Mouse (Mus musculus) Patski (cell line): ENCODE measurements around the gene Mst1r. TPM values are rescaled to one million over a fixed set of nuclear protein-coding genes. Genes with fewer than 3 reads are reported as not detected.
A peak's percentile ranks its signal among the peaks of the same experiment; 100 is the strongest.

Experiments
- ATAC-seq: fragments of 100-300 bp; one replicate; pipeline ENCODE4 v1.8.0; 2021
- CTCF ChIA-PET: fragments of 350-600 bp; sonication (Branson Sonifier 250); formaldehyde crosslinking; loops from one replicate; lab custom pipeline; 2022; ENCODE audit warnings: inconsistent platforms; lab: Charles Lee
- POLR2A ChIA-PET: fragments of 350-600 bp; sonication (Branson Sonifier 250); formaldehyde crosslinking; loops from one replicate; lab custom pipeline; 2022; ENCODE audit warnings: antibody characterized with exemption, inconsistent platforms; lab: Charles Lee
- DNase-seq: peaks from one replicate; pipeline ENCODE4 v3.0.0-alpha.2; 2011; ENCODE audit warnings: low read depth, low spot score
- H3K27me3 ChIP-seq: fragments of 371-371 bp; one replicate; pipeline ENCODE4 v1.5.1; 2021
- CTCF ChIP-seq: fragments of 100-300 bp; IDR thresholded peaks from one replicate; pipeline ENCODE4 v1.5.1; 2021
- in situ Hi-C: fragments of 300-500 bp; cut with MboI; formaldehyde crosslinking; loops from 3 replicates; pipeline ENCODE4 v1.11.1; 2018; ENCODE audit warnings: low pct_unique_long_range_greater_than_20kb, mixed read lengths
- polyA plus RNA-seq: library from polyadenylated mRNA; unstranded; gene quantifications from one replicate; pipeline ENCODE4 v1.2.3, GENCODE M21; 2021

The Mst1r gene
- polyA plus RNA-seq, 1 experiment from 2014 or later: 0.12 TPM

DNA sequence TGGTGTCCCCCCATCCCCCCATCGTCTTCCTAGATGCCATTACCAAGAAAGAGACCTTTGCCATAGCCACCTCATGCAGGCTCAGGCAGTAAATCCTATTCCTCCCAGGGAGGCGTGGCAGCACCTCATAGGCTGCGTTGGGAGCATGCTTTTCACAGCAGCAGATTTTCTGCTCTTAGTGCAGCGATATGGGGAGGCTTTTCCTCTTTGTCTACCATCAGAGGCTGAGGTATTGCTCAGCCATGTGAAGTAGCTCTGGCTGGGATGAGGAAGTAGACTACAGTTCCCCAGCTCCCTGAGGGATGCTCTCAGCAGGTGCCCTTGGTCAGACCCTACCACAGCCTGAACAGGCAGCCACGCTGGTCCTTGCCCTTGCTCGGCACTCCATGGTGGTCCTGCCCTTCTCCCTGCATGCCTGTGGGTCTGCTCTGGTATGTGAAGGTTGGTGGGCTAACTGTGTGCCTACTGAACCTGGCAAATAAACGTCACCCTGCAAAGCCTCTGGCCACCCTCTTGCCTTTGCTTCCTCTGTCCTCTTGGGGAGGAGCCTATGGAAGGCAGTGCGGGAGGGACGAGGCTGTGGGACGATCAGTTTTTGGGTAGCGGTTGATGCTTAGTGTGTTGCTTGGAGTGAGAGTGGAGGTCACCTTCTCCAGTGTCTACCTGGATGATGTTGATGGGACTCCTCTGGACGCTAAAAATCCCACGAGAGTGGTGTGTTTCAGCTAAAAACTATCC lies 42.7 kb downstream of the Mst1r start:
- in situ Hi-C loops: no loop called here
- no peak for ATAC-seq
- no peak for TF ChIP-seq CTCF
- ChIA-PET POLR2A (no interaction called here), CTCF (no interaction called here)
- peaks cover 18% of the 10 kb centered on the region for H3K27me3 ChIP-seq
- no peak for DNase-seq

DNA sequence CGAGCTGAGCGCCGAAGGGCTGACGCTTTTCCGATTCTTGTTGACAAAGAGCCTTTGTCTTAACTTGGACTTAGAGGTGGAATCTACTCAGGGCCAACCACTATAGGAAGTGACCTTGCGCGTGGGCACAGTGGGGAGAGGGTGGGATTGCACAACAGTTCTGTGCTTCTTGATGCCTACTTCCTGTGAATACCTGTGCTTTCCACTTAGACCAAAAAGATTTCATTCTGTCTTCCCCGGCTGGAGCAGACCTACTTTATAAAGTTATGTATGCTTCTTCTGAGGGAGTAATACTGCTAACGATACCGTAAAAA lies 43.2 kb downstream of the Mst1r start, which contains the start of gene Traip:
TSS of gene Traip (plus strand) at position 215 of the 314 bp plus-strand sequence.
- DNase-seq (no peak), ATAC-seq (no peak)
- ChIA-PET POLR2A (no interaction called here), CTCF (no interaction called here)
- TF ChIP-seq CTCF: no peak
- H3K27me3 ChIP-seq: peaks cover 18% of the 10 kb centered on the region
- in situ Hi-C loops: no loop called here

DNA sequence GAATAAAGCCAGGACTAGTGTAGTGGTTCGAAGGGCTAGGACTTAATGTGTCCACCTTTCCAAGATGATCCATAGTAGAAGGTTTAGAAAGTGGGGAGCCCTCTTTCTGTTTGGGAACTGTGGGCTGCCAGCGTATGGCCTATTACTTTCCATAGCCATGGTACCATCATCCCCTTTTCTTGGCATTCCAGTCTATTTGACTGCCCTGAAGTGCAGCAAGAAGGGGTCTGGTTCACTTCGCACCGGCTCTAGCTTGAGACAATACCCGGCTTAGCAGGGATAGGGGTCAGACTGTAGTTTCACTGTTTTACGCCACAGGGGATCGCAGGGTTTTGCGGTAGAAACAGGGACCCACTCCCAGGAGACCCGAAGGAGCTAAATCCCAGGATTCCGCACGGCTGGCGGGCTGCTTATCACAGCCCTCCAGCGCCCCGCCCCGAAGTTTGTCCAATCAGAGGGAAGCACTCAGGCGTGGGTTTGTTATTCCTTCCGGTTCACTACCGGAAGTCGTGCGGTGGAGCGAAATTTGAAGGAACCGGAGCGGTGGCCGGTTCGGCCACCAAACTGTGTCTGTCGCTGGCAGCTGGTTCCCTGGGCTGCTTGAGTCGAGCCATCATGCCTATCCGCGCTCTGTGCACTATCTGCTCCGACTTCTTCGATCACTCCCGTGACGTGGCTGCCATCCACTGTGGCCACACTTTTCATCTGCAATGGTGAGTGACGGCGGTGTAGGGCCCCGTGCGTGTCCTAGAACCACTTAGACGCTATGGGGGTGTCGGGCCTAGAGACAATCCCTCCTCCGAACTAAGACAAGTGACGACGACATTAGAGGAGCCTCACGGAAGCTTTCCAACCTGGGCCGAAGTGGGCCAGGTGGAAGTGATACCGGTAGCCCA lies 44.0 kb downstream of the Mst1r start:
- CTCF ChIA-PET: interaction anchor here (2.0 to 3.8 kb wide), 2 partner anchors 11 to 46 kb away, joined by 8 to 17 read pairs; no protein-coding TSS in a partner anchor
- POLR2A ChIA-PET: no interaction called here
- in situ Hi-C loops: no loop called here
- ATAC-seq (no peak), DNase-seq (peak; percentile 13)
- no peak for TF ChIP-seq CTCF
- H3K27me3 ChIP-seq: peaks cover 17% of the 10 kb centered on the region

DNA sequence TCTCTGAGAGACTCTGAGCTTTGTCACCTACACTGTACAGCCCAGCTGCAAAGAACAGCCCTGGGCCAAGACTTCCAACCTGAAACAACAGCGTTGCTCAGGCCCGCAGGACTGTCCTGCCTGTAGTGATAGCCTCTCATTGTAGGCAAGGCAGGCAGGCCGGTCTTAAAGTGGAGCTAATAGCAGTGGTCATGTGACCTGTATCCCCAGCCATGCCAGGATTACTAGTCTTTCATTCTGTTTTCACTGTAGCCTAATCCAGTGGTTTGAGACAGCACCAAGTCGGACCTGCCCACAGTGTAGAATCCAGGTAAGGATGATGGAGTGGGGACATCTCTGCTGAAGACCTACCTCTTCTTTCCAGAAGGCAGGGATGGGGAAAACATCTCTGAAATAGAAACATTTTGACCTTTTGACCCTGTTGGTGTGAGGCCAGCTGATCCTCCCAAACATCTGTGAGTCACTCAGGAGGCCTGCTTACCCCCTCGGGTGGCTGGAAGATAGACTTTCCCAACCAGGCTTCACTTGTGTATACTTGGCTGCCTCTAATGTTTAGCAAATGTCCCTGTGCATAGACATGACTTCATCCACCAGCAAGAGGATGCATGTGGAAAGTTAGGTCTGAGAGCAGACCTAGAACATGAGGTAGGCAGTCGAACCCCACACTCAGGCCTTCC lies 49.1 kb downstream of the Mst1r start:
- POLR2A ChIA-PET: no interaction called here
- TF ChIP-seq CTCF: no peak
- ATAC-seq: peak; percentile 44
- CTCF ChIA-PET: no interaction called here
- peak; percentile 61 for DNase-seq
- no peaks in the 10 kb centered on the region for H3K27me3 ChIP-seq
- in situ Hi-C loops: no loop called here

DNA sequence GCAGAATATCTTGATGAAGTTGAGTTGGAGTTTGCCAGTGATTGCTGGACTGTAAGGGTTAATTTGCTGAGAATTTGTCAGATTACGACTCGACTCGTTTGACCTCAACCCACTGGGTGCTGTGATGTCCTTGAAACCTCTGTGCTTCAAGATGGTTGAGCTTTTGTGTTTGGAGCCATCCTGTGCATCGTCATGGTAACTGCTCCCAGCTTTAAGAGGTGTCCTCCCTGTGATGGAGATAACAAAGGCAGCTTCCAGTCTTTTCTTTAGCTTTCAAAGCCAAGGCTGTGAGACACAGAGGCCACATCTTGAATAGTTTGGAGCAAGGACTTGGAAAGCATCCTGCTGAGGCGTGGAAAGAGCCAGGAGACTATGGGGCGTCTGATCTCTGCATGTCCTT lies 50.5 kb downstream of the Mst1r start:
- no peaks in the 10 kb centered on the region for H3K27me3 ChIP-seq
- DNase-seq (no peak), ATAC-seq (no peak)
- ChIA-PET CTCF (interaction anchor here (1.0 to 3.0 kb wide), 3 partner anchors 15 to 52 kb away, joined by 3 to 18 read pairs (median 3); partner anchors contain the start of gene Mst1r), POLR2A (no interaction called here)
- TF ChIP-seq CTCF: no peak
- in situ Hi-C loops: no loop called here

GRCm38 (mm10) chr9:107959896-107960295 lies 53.2 kb downstream of the Mst1r start:
- in situ Hi-C loops: loop anchor here (5.0 kb wide), 1 partner anchor 53 kb away; the partner anchor contains the start of gene Mst1r
- H3K27me3 ChIP-seq: no peaks in the 10 kb centered on the region
- DNase-seq: no peak
- no peak for ATAC-seq
- POLR2A ChIA-PET: no interaction called here
- CTCF ChIA-PET: interaction anchor here (0.6 to 4.6 kb wide), 3 partner anchors 47 to 108 kb away, joined by 3 to 65 read pairs (median 4); partner anchors contain the start of gene Mst1r
- no peak for TF ChIP-seq CTCF

DNA sequence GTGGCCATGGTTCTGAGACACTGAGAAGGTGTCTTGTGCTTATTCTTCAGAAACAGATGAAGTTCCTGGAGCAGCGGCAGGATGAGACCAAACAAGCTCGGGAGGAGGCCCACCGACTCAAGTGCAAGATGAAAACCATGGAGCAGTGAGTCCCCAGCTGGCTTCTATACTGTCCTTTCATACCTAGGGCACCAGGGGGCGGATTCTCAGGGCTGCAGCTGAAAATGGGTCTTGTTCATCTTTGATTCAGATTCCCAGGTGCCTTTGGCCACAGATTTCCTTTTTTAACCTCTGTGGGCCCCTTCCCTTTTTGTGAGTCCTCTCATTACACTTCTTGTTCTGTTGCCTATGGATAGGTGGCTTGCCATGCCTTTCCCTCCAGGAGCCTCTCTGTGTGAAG lies 54.3 kb downstream of the Mst1r start:
- POLR2A ChIA-PET: interaction anchor here (1.3 kb wide), 1 partner anchor 56 kb away, joined by 3 read pairs; no protein-coding TSS in a partner anchor
- CTCF ChIA-PET: interaction anchor here (1.3 to 4.6 kb wide), 6 partner anchors 19 to 107 kb away, joined by 3 to 65 read pairs (median 4); partner anchors contain the start of gene Mst1r

DNA sequence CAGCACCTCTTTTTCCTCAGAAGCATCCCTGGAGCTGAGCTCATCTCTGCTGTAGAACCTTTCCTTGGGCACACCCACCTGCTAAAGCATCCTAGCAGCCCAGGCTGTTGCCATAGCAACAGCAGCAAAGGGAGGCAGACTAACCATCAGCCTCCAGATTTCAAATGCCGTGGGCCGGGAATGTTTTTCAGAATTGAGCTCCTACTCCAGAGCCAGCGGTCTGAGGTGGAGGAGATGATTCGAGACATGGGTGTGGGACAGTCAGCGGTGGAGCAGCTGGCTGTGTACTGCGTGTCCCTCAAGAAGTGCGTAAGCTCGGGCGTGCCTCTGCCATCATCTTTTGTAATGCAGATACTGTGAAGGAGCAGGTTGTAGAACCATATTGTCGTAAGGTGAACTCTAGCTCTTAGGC lies 54.7 kb downstream of the Mst1r start:
- ChIA-PET CTCF (interaction anchor here (1.0 to 4.6 kb wide), 13 partner anchors 10 to 106 kb away, joined by 3 to 65 read pairs (median 4); partner anchors contain the start of genes Mst1r and Uba7), POLR2A (interaction anchor here (1.3 kb wide), 1 partner anchor 57 kb away, joined by 3 read pairs; no protein-coding TSS in a partner anchor)
- no peak for DNase-seq
- TF ChIP-seq CTCF: no peak
- in situ Hi-C loops: loop anchor here (5.0 kb wide), 1 partner anchor 54 kb away; the partner anchor contains the start of gene Mst1r
- ATAC-seq: no peak
- H3K27me3 ChIP-seq: no peaks in the 10 kb centered on the region

More for the DNA sequence above, 54.3 kb downstream of the Mst1r start:
- ATAC-seq (no peak), DNase-seq (no peak)
- no peak for TF ChIP-seq CTCF
- in situ Hi-C loops: loop anchor here (5.0 kb wide), 1 partner anchor 54 kb away; the partner anchor contains the start of gene Mst1r
- H3K27me3 ChIP-seq: no peaks in the 10 kb centered on the region

- ChIA-PET POLR2A (interaction anchor here (1.3 kb wide), 1 partner anchor 57 kb away, joined by 3 read pairs; no protein-coding TSS in a partner anchor), CTCF (interaction anchor here (1.0 to 4.6 kb wide), 12 partner anchors 10 to 89 kb away, joined by 3 to 65 read pairs (median 4); partner anchors contain the start of genes Mst1r and Uba7)
- ATAC-seq: no peak
- no peaks in the 10 kb centered on the region for H3K27me3 ChIP-seq
- in situ Hi-C loops: loop anchor here (5.0 kb wide), 1 partner anchor 55 kb away; the partner anchor contains the start of gene Mst1r
- peak; percentile 67 for TF ChIP-seq CTCF
- DNase-seq: no peak
Observed at GRCm38 (mm10) chr9:107961881-107962280, 55.2 kb downstream of the Mst1r start.
